Mouse (Mus musculus) neural tube, embryonic 11.5 days (tissue): ENCODE results near the gene Slc22a14. TPM values are rescaled to one million over a fixed set of nuclear protein-coding genes. Genes with fewer than 3 reads are reported as not detected.

ENCODE experiments used
- ATAC-seq: fragments of 200-750 bp; cut with Nextera tagmentation; 2 replicates; pipeline ENCODE4 v1.8.0; 2017; ENCODE audit warnings: moderate number of reproducible peaks, mild to moderate bottlenecking, moderate TSS enrichment, moderate library complexity; ENCODE audit not compliant: insufficient read depth, low FRiP score, low TSS enrichment
- DNase-seq: peaks from one replicate; pipeline ENCODE4 v3.0.0-alpha.2; 2015; ENCODE audit warnings: low spot score
- H3K27ac ChIP-seq: fragments of 300-500 bp; sonication (generic); 2 replicates; pipeline ENCODE4 v1.5.1; 2014; ENCODE audit warnings: low read depth, mild to moderate bottlenecking, low read length
- H3K27me3 ChIP-seq: fragments of 300-500 bp; sonication (generic); 2 replicates; pipeline ENCODE4 v1.6.1; 2014; ENCODE audit warnings: mild to moderate bottlenecking, low read length, mixed read lengths; ENCODE audit not compliant: control insufficient read depth, insufficient read depth
- H3K36me3 ChIP-seq: fragments of 300-500 bp; sonication (generic); 2 replicates; pipeline ENCODE4 v1.6.1; 2014; ENCODE audit warnings: mild to moderate bottlenecking, low read length, moderate library complexity, mixed read lengths; ENCODE audit not compliant: control insufficient read depth, insufficient read depth
- H3K4me1 ChIP-seq: fragments of 300-500 bp; sonication (generic); 2 replicates; pipeline ENCODE4 v1.6.1; 2014; ENCODE audit warnings: low read length, mixed read lengths; ENCODE audit not compliant: control insufficient read depth, insufficient read depth
- H3K4me2 ChIP-seq: fragments of 300-500 bp; sonication (generic); 2 replicates; pipeline ENCODE4 v1.6.1; 2014; ENCODE audit warnings: low read depth, mild to moderate bottlenecking, moderate library complexity
- H3K4me3 ChIP-seq: fragments of 300-500 bp; sonication (generic); 2 replicates; pipeline ENCODE4 v1.5.1; 2014; ENCODE audit warnings: low read depth, low read length
- H3K9ac ChIP-seq: fragments of 300-500 bp; sonication (generic); 2 replicates; pipeline ENCODE4 v1.6.1; 2014; ENCODE audit warnings: mild to moderate bottlenecking, low read length
- H3K9me3 ChIP-seq: fragments of 300-500 bp; sonication (generic); 2 replicates; pipeline ENCODE4 v1.6.1; 2016; ENCODE audit warnings: low read length; ENCODE audit not compliant: control insufficient read depth
- WGBS: fragments of 180-500 bp; shearing (Covaris S2); extraction: QIAGEN DNeasy Blood & Tissue Kit; methylation state at CpG from one replicate; pipeline ENCODE4 v1.1.7; 2014; 5-methylcytosine and 5-hydroxymethylcytosine counted together
- polyA plus RNA-seq: library from polyadenylated mRNA; unstranded; fragments of >200 nt; fragmentation: Nextera tagmentation; extraction: Ambion mirVana; gene quantifications from 2 replicates; pipeline ENCODE4 v1.2.1, GENCODE M21; 2014

The Slc22a14 gene
- polyA plus RNA-seq, 1 experiment from 2014 or later, result not detected

- WGBS, result 90% methylated on average over 10 of the region's 10 CpGs
- no peak overlapping the region for H3K4me3 ChIP-seq
- H3K36me3 ChIP-seq, result peaks cover 3% of the 10 kb centered on the region
- no peak overlapping the region for H3K4me2 ChIP-seq
- no peaks in the 10 kb centered on the region for H3K4me1 ChIP-seq
- no peak overlapping the region for H3K9ac ChIP-seq
- ATAC-seq (no peak), DNase-seq (no peak)
- no peaks in the 10 kb centered on the region for H3K27me3 ChIP-seq
- no peak overlapping the region for H3K27ac ChIP-seq
- H3K9me3 ChIP-seq, result no peaks in the 10 kb centered on the region
These were observed 14.2 kb downstream of the Slc22a14 start for GRCm38 (mm10) chr9:119350947-119351705.

GRCm38 (mm10) chr9:119350531-119350930 lies 14.8 kb downstream of the Slc22a14 start:
- Histone ChIP-seq H3K27ac (no peak overlapping the region), H3K36me3 (peaks cover 4% of the 10 kb centered on the region), H3K4me2 (no peak overlapping the region), H3K9me3 (no peaks in the 10 kb centered on the region), H3K9ac (no peak overlapping the region), H3K27me3 (no peaks in the 10 kb centered on the region), H3K4me1 (no peaks in the 10 kb centered on the region), H3K4me3 (no peak overlapping the region)
- 94% methylated on average over 3 of the region's 3 CpGs for WGBS
- ATAC-seq (no peak), DNase-seq (no peak)

GRCm38 (mm10) chr9:119346376-119346775 lies 19.0 kb downstream of the Slc22a14 start:
- peaks cover 7% of the 10 kb centered on the region for H3K36me3 ChIP-seq

GRCm38 (mm10) chr9:119342728-119343127 lies 22.6 kb downstream of the Slc22a14 start:
- Histone ChIP-seq H3K9me3 (no peaks in the 10 kb centered on the region), H3K4me3 (peak overlapping the region; percentile 62; the same call in 1 of the 2 replicates), H3K27me3 (peaks cover 7% of the 10 kb centered on the region; the same call in 1 of the 2 replicates), H3K27ac (no peak overlapping the region), H3K9ac (no peak overlapping the region), H3K4me2 (peak overlapping the region; percentile 84; the same call in 1 of the 2 replicates), H3K4me1 (peaks cover 15% of the 10 kb centered on the region), H3K36me3 (peaks cover 5% of the 10 kb centered on the region)
- DNase-seq (no peak), ATAC-seq (no peak)
- WGBS, result 92% methylated on average over 7 of the region's 7 CpGs

More at GRCm38 (mm10) chr9:119346376-119346775, 19.0 kb downstream of the Slc22a14 start:
- ATAC-seq (no peak), DNase-seq (no peak)
- no peak overlapping the region for H3K9ac ChIP-seq
- H3K4me2 ChIP-seq, result no peak overlapping the region
- no peaks in the 10 kb centered on the region for H3K9me3 ChIP-seq
- WGBS, result 89% methylated on average over 8 of the region's 8 CpGs
- H3K4me3 ChIP-seq, result no peak overlapping the region
- H3K27ac ChIP-seq, result no peak overlapping the region
- H3K27me3 ChIP-seq, result no peaks in the 10 kb centered on the region
- H3K4me1 ChIP-seq, result peaks cover 8% of the 10 kb centered on the region

- H3K9ac ChIP-seq, result peak within 1 kb of the TSS; percentile 80
- H3K27ac ChIP-seq, result peak within 1 kb of the TSS; percentile 60
- H3K9me3 ChIP-seq, result no peaks in the 10 kb centered on the region
- DNase-seq (peak; percentile 93), ATAC-seq (peak; percentile 97)
- peaks cover 15% of the 10 kb centered on the region for H3K4me1 ChIP-seq
- peaks cover 4% of the 10 kb centered on the region for H3K36me3 ChIP-seq
- under 1% methylated on average over 64 of the region's 68 CpGs for WGBS
- peak within 1 kb of the TSS; percentile 62 for H3K4me3 ChIP-seq
- peak within 1 kb of the TSS; percentile 84 for H3K4me2 ChIP-seq
- peaks cover 7% of the 10 kb centered on the region; the same call in 1 of the 2 replicates for H3K27me3 ChIP-seq
These were observed 24.2 kb downstream of the Slc22a14 start, which contains the start of gene Myd88 for GRCm38 (mm10) chr9:119340909-119341816. Gene Myd88, minus strand, starts transcription at chr9:119341411.

GRCm38 (mm10) chr9:119340212-119340580 lies 25.2 kb downstream of the Slc22a14 start:
- 7% methylated on average over 8 of the region's 8 CpGs for WGBS
- peak overlapping the region; percentile 80 for H3K9ac ChIP-seq
- peak overlapping the region; percentile 62 for H3K4me3 ChIP-seq
- DNase-seq (no peak), ATAC-seq (no peak)
- peaks cover 15% of the 10 kb centered on the region for H3K4me1 ChIP-seq
- no peaks in the 10 kb centered on the region for H3K9me3 ChIP-seq
- peaks cover 7% of the 10 kb centered on the region; the same call in 1 of the 2 replicates for H3K27me3 ChIP-seq
- no peak overlapping the region for H3K27ac ChIP-seq
- peak overlapping the region; percentile 84 for H3K4me2 ChIP-seq
- no peaks in the 10 kb centered on the region; the same call in none of the 2 replicates for H3K36me3 ChIP-seq

GRCm38 (mm10) chr9:119339558-119340211 lies 25.7 kb downstream of the Slc22a14 start, which contains the start of gene Acaa1a:
Gene Acaa1a, plus strand, starts transcription at chr9:119339676.
- ATAC-seq (no peak), DNase-seq (peak; percentile 40)
- Histone ChIP-seq H3K36me3 (no peaks in the 10 kb centered on the region; the same call in none of the 2 replicates), H3K9ac (peak within 1 kb of the TSS; percentile 80), H3K4me1 (peaks cover 15% of the 10 kb centered on the region), H3K27ac (no peak within 1 kb of the TSS), H3K4me2 (peak within 1 kb of the TSS; percentile 84), H3K27me3 (peaks cover 7% of the 10 kb centered on the region; the same call in 1 of the 2 replicates), H3K4me3 (peak within 1 kb of the TSS; percentile 62), H3K9me3 (no peaks in the 10 kb centered on the region)
- 2% methylated on average over 43 of the region's 43 CpGs for WGBS

- no peak overlapping the region; the same call in 1 of the 2 replicates for H3K9ac ChIP-seq
- H3K4me1 ChIP-seq, result peaks cover 15% of the 10 kb centered on the region
- no peak overlapping the region for H3K27ac ChIP-seq
- H3K27me3 ChIP-seq, result peaks cover 7% of the 10 kb centered on the region; the same call in 1 of the 2 replicates
- no peak for ATAC-seq
- 58% methylated on average over 7 of the region's 7 CpGs for WGBS
- no peaks in the 10 kb centered on the region for H3K9me3 ChIP-seq
- no peaks in the 10 kb centered on the region; the same call in 1 of the 2 replicates for H3K36me3 ChIP-seq
- no peak for DNase-seq
- peak overlapping the region; percentile 84; the same call in 1 of the 2 replicates for H3K4me2 ChIP-seq
- peak overlapping the region; percentile 62 for H3K4me3 ChIP-seq
These were observed 26.2 kb downstream of the Slc22a14 start for GRCm38 (mm10) chr9:119339106-119339505.
